Comparison of ENCODE assay signal across 8 mouse cellular contexts in the genomic region with DNA sequence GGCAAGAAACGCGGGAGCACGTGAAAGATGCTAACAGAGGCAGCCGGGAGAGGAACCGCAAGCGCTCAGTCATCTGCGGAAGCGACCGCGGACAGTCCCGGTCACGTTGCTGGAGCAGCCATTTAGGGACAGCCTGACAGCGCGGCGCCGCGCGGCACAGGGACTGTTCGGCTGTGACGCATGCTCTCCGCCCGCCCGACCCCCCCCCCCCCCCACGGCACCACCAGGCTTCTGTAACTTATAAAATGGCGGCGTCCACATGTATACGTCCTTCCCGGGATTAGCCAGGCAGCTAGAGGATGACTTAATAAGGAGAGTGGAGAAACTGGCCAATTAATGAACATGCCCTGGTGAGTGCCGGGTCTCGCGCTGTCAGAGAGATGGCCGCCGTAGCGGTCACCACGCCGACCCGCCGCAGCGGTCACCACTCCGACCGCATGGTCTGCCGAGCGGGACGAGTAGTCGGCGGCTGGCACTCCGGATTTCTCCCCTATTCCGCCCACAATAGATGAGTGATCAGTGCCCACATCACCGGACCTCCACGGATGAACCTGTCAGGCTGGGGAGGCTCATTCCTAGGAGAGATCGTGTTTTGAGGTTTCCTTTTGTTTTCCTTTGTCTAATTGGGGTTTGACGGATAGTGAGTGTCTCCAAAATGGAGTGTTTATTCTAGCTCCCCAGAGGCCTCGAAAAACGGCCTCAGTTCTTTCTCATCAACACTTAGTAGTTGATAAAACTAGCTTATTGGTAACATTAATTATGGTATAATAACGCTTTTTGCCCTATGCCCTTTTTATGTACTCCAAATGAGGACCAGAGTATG.
DNase-seq lines count a peak whose midpoint lies in the region; ATAC-seq lines count a peak whose summit lies in the region.

No protein-coding gene starts in this region.

- intact Hi-C loops in left cerebral cortex, postnatal 36 days (cut with DNase I): loop anchor here (1.0 to 5.0 kb wide), 2 partner anchors 39 to 70 kb away; no protein-coding TSS in a partner anchor

- H3K9ac ChIP-seq in intestine, embryonic 14.5 days (ENCODE audit: low read length): peak overlapping the region; percentile 89

- no peaks in the 10 kb centered on the region for H3K9me3 ChIP-seq in intestine, embryonic 14.5 days (ENCODE audit: control insufficient read depth, low read length)

- peak overlapping the region; percentile 57 for H3K4me3 ChIP-seq in intestine, embryonic 14.5 days (ENCODE audit: low read depth, low read length)

- H3K27me3 ChIP-seq in intestine, embryonic 14.5 days (replicated peaks; ENCODE audit: control insufficient read depth, insufficient read depth, low read length): no peaks in the 10 kb centered on the region

- DNase-seq in adrenal gland, adult 8-10 months: peak; percentile 62
- DNase-seq in embryo, embryonic 11 days: peak; percentile 88
- DNase-seq in gastrocnemius, postnatal 25 days: peak; percentile 80
- peak; percentile 90 for DNase-seq in intestine, embryonic 14.5 days (ENCODE audit: low spot score)
- peak; percentile 66 to 76 for DNase-seq in left cerebral cortex, postnatal 36 days (ENCODE audit: low spot score in 2 of 2)
- peak; percentile 89 for DNase-seq in mesoderm, embryonic 11.5 days (ENCODE audit: low read depth, low spot score)
- peak; percentile 83 for DNase-seq in right cerebral cortex, postnatal 14 days
- DNase-seq in urinary bladder, postnatal 36 days (ENCODE audit: low spot score in 2 of 2): peak; percentile 32 to 66

- H3K4me1 ChIP-seq in intestine, embryonic 14.5 days (replicated peaks; ENCODE audit: control insufficient read depth, insufficient read depth, low read length): no peaks in the 10 kb centered on the region; the same call in 1 of the 2 replicates

- 0 out of 2 replicates have a peak, but pooled peaks cover 4% of the 10 kb centered on the region for H3K36me3 ChIP-seq in intestine, embryonic 14.5 days (ENCODE audit: control insufficient read depth, insufficient read depth, low read length)

- peak; percentile 94 for ATAC-seq in intestine, embryonic 14.5 days (replicated peaks; ENCODE audit: low FRiP score, low TSS enrichment, low read depth)

- H3K27ac ChIP-seq in intestine, embryonic 14.5 days (ENCODE audit: low read depth): peak overlapping the region; percentile 94

- WGBS in intestine, embryonic 14.5 days: under 1% methylated on average over 42 of the region's 55 CpGs

- peak overlapping the region; percentile 56 for H3K4me2 ChIP-seq in intestine, embryonic 14.5 days (ENCODE audit: low read length)

Comparison
In these comparisons a context has a peak if more than half of its experiments do, and no peak if none do; other contexts are left out.
1. Peak in every context shown above with its lines: DNase-seq, ATAC-seq, H3K4me3 ChIP-seq and H3K27ac ChIP-seq.